Mouse (Mus musculus) myocyte (in vitro differentiated cells): ENCODE results near the gene Ubqln3.

Source experiments
- MAX ChIP-seq: IDR thresholded peaks from one replicate; pipeline ENCODE4 v1.6.1; 2011; ENCODE audit warnings: low read depth, mild to moderate bottlenecking, control low read depth
- POLR2A ChIP-seq: IDR thresholded peaks from one replicate; pipeline ENCODE4 v1.6.1; 2011; ENCODE audit warnings: low read depth, mild to moderate bottlenecking, control low read depth, moderate library complexity; ENCODE audit not compliant: insufficient read length

DNA sequence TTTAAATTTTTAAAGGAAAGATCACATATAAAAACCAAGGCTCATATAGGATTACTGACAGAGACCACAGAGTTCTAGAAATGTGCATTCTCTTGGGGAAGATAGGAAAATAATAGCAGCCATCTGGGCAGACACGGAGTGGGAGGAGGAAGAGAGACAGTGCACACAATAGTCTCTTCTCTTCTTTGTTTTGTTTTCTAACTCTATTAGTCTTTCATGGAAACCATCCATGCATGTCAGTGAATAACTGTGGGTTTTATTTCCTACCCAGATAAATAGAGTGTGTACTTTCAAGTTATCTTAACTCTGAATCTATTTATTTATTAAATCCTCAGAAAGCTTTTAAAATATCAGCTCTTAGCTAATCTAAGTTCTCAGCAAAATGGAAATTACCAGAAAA lies 32.0 kb upstream of the Ubqln3 start:
- no peak for TF ChIP-seq POLR2A
- no peak for TF ChIP-seq MAX
